Mouse (Mus musculus) embryonic fibroblast, embryonic 13.5 days (primary cell): ENCODE measurements around the gene Ttc14.

Source experiments
- CTCF ChIP-seq: IDR thresholded peaks from 2 replicates; pipeline ENCODE4 v1.5.1; 2011; ENCODE audit warnings: mild to moderate bottlenecking, control low read depth, low read length, moderate library complexity, borderline replicate concordance; ENCODE audit not compliant: insufficient read depth
- POLR2A ChIP-seq: IDR thresholded peaks from 2 replicates; pipeline ENCODE4 v1.6.1; 2011; ENCODE audit warnings: low read depth, mild to moderate bottlenecking, control low read depth, low read length, moderate library complexity

GRCm38 (mm10) chr3:33836576-33836975, 36.9 kb downstream of the Ttc14 start:
- TF ChIP-seq POLR2A = no peak
- TF ChIP-seq CTCF = no peak
